Mouse (Mus musculus): ENCODE data around the gene Dnmt3c. TPM values are rescaled to one million over a fixed set of nuclear protein-coding genes. Genes with fewer than 3 reads are reported as not detected.
A peak's percentile ranks its signal among the peaks of the same experiment; 100 is the strongest.
"Not testable (repeated sequence)": the region's sequence is repeated elsewhere in the genome, so short reads cannot be mapped to it uniquely, and the experiment has no call there.

Dnmt3c gene
- polyA plus RNA-seq, 1 experiment from 2014 or later: 0.05 TPM

DNA sequence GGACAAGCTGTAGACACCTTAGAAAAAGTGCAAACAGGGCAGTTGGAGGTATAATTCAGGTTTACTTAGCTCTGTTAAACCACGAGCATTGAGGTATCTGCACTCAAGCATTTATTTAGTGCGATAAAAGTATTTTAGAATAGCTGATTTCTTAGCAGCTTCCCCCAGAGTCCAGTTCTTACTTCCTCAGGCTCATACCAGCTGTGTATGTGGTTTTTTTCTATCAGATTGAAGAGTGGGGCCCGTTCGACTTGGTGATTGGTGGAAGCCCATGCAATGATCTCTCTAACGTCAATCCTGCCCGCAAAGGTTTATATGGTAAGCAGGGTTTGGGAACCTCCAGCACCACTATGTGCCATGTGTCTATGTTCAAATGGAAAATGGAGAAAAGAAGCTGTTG is 19.5 kb upstream of the Dnmt3c start:
- in situ Hi-C loops (cut with MboI; ENCODE audit: low pct_unique_long_range_greater_than_20kb): no loop called here
- CTCF ChIA-PET: no interaction called here
- no peak for ATAC-seq
- no peaks in the 10 kb centered on the region for H3K27me3 ChIP-seq
- DNase-seq (ENCODE audit: low read depth, low spot score): no peak
- POLR2A ChIA-PET: no interaction called here
- TF ChIP-seq CTCF (IDR thresholded peaks at IDR 0.05): no peak

DNA sequence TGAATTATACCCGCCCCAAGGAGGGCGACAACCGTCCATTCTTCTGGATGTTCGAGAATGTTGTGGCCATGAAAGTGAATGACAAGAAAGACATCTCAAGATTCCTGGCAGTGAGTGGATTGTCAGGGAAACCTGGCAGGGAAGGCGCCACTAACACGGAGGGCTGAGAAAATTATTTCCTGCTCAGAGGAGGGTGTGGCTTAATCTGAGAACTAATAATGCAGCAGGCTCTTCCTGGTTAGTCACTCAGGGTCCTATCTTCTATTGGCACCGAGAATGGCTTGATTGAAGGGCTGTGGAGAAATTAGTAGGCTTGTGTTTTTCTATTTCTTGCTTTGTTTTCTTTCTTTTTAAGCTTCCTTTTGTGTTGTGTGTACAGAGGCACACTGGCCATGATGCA is 18.9 kb upstream of the Dnmt3c start:
- ATAC-seq: no peak
- CTCF ChIA-PET: no interaction called here
- H3K27me3 ChIP-seq: no peaks in the 10 kb centered on the region
- DNase-seq (ENCODE audit: low read depth, low spot score): no peak
- POLR2A ChIA-PET: no interaction called here
- in situ Hi-C loops (cut with MboI; ENCODE audit: low pct_unique_long_range_greater_than_20kb): no loop called here
- no peak for TF ChIP-seq CTCF (IDR thresholded peaks at IDR 0.05)

DNA sequence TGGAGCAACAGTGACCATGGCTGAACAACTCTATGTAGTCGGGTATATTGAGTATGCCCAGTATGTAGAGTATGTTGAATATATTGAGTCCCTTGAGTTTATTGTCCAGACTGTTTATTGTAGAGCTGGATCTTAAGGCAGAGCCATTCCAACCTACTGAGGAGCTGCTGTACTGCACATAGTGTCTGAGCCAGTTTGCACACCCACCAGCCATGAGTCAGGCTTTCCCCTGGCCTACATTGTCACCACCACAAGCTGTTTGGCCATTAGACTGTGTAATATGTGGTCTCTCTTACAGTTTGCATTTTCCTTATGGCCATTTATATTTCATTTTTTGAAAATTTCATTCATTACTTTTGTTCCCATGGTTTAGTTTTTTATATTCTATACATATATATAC is 16.5 kb upstream of the Dnmt3c start:
- DNase-seq (ENCODE audit: low read depth, low spot score): no peak
- ATAC-seq: no peak
- POLR2A ChIA-PET: no interaction called here
- in situ Hi-C loops (cut with MboI; ENCODE audit: low pct_unique_long_range_greater_than_20kb): no loop called here
- CTCF ChIA-PET: interaction anchor here (1.3 kb wide), 1 partner anchor 11 kb away, joined by 3 read pairs; no protein-coding TSS in a partner anchor
- H3K27me3 ChIP-seq: no peaks in the 10 kb centered on the region
- TF ChIP-seq CTCF (IDR thresholded peaks at IDR 0.05): no peak

DNA sequence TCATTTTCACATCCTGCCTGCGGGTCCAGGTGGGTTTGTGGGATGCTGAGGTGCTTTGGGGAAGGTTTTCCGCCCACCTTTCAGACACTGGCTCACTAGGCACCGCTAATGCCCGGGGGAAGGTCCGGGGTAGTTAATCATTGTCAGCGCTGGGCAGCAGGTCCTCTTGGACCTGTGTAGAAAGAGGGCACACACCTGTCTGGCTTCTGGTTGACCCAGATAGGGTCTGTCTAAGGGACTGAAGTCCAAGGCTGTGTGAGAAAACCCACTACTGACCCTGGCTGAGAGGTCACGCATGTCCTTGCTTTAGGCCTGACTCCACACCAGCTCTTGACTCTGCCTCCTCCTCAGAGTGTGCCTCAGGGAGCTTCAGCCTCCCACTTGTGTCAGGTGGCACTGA is 3.0 kb upstream of the Dnmt3c start:
- ATAC-seq; POLR2A ChIA-PET; CTCF ChIA-PET; in situ Hi-C loops (cut with MboI; ENCODE audit: low pct_unique_long_range_greater_than_20kb); DNase-seq (ENCODE audit: low read depth, low spot score); H3K27me3 ChIP-seq: not testable (repeated sequence)

DNA sequence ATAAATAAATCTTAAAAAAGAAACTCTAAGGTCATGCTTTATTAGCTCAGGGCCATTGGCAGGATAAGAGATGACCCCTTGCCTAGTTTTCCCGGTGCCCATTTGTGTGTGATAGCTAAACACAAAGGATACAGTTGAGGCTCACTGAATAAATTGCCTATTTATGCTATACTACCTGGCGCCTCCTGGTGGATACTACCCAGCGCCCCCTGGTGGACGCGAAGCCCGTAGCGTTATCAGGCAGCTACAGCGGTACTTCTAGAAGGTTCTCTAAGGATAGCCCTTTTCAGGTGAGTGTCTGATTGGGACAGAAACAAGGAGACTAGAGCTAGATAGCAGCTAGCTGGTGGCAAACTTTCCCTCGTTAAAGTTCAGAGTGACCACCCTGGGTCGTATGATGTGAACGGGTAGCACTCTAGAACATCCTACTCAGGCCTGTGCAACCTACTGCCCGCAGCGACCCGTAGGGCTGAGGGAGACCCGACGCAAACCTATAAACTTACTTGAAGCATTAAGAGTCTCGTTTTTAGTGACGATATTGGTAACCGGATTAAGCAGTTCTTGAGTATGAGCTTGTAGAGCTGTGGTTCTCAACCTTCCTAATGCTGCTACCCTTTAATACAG is 1.9 kb upstream of the Dnmt3c start:
- no peak for DNase-seq (ENCODE audit: low read depth, low spot score)
- TF ChIP-seq CTCF (IDR thresholded peaks at IDR 0.05): peak; percentile 58
- ChIA-PET POLR2A (no interaction called here), CTCF (no interaction called here)
- H3K27me3 ChIP-seq: peaks cover 5% of the 10 kb centered on the region
- ATAC-seq: no peak
- in situ Hi-C loops (cut with MboI; ENCODE audit: low pct_unique_long_range_greater_than_20kb): no loop called here

DNA sequence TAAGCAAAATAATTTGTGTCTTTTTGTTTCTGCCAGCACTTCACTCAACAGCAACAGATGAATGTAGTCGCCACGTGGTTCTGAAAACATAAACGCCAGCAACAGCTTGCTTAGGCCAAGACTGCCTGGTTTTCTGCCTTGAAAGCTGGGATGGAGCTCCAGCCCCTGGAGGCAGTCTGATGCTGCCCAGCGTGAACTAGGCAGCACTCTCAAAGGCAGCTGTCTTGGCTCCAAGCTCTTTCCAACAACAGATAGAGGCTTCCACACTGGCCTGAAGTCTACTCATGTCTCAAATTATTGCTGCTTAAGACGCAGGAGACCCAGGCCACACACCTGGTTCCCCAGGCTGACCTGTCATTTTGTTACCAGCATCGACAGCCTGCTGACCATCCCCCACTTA is 6.9 kb downstream of the Dnmt3c start:
- DNase-seq (ENCODE audit: low read depth, low spot score) (no peak), ATAC-seq (no peak)
- in situ Hi-C loops (cut with MboI; ENCODE audit: low pct_unique_long_range_greater_than_20kb): no loop called here
- ChIA-PET POLR2A (interaction anchor here (0.7 kb wide), 1 partner anchor 151 kb away, joined by 3 read pairs; no protein-coding TSS in a partner anchor), CTCF (no interaction called here)
- H3K27me3 ChIP-seq: peaks cover 21% of the 10 kb centered on the region
- no peak for TF ChIP-seq CTCF (IDR thresholded peaks at IDR 0.05)

DNA sequence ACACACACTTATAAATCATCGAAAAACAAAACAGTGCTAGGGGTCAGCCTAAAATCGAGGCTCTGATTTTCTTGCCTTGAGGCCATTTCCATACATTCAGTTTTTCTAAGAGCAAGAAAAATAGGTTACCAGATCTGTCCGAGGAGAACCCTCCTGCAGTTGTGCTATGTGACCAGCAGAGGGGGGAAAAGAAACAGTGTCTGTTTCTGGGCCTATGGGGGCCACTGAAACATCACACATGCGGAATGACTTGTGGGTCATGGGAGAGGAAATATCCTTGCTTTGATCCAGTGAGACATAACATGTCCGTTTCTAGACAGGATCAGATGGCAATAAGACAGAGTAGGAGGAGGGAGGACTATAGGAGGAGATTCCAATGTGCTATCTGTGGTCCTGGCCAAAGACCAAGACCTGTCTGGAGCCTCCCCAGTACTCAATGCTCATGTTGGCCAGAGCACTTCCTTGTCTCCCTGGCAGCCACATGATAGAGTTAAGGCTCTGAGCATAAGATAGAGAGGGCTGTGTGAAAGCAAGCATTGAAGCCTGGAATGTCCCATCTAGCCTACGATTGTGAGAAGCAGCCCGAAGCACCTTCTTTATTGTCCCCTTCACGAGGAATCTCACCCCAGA is 14.4 kb downstream of the Dnmt3c start:
- ChIA-PET CTCF (no interaction called here), POLR2A (no interaction called here)
- ATAC-seq (no peak), DNase-seq (ENCODE audit: low read depth, low spot score) (no peak)
- no peaks in the 10 kb centered on the region for H3K27me3 ChIP-seq
- in situ Hi-C loops (cut with MboI; ENCODE audit: low pct_unique_long_range_greater_than_20kb): no loop called here
- peak; percentile 79 for TF ChIP-seq CTCF (IDR thresholded peaks at IDR 0.05)

DNA sequence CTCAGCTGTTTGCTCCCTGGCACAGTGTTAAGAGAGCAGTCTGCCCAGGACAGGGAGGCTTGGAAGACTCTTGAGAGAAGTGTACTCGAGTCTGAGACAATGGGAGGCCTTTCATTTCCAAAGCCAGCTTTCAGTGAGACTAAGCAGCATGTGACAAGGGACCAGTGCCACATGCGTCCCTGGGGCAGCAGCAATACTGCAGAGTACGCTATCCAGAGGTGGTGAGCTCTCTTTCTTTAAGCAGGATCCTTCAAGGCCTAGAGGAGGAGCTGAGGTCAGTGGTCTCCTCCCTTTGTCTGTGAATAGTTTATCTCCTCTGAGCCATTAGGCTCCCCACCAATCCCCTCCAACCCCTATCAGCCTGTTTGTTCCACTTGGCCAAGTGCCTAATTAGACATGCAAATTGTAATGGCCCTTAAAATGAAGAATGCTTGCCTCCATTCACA is 16.2 kb downstream of the Dnmt3c start:
- in situ Hi-C loops (cut with MboI; ENCODE audit: low pct_unique_long_range_greater_than_20kb): no loop called here
- H3K27me3 ChIP-seq: no peaks in the 10 kb centered on the region
- CTCF ChIA-PET: interaction anchor here (0.8 to 1.0 kb wide), 2 partner anchors 11 to 43 kb away, joined by 4 read pairs; no protein-coding TSS in a partner anchor
- no peak for ATAC-seq
- POLR2A ChIA-PET: interaction anchor here (0.6 kb wide), 1 partner anchor 12 kb away, joined by 3 read pairs; no protein-coding TSS in a partner anchor
- DNase-seq (ENCODE audit: low read depth, low spot score): no peak
- no peak for TF ChIP-seq CTCF (IDR thresholded peaks at IDR 0.05)

DNA sequence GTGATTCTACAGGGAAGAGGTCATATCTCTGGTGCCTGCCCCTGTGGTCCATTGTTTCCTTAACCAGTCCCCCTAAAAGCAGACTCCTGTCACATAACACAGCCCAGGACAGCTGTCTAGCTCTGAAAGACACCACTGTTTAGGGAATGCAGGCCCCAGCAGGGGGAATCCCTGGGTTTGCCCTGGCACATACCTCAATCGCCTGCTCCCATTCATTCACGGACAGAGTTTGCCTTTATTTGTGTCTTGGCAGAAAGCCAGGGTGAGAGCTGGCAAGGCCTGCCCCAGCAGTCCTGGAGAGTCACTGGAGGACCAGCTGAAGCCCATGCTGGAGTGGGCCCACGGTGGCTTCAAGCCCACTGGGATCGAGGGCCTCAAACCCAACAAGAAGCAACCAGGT is 16.8 kb downstream of the Dnmt3c start:
- TF ChIP-seq CTCF (IDR thresholded peaks at IDR 0.05): no peak
- no peaks in the 10 kb centered on the region for H3K27me3 ChIP-seq
- no peak for DNase-seq (ENCODE audit: low read depth, low spot score)
- in situ Hi-C loops (cut with MboI; ENCODE audit: low pct_unique_long_range_greater_than_20kb): no loop called here
- no peak for ATAC-seq
- ChIA-PET CTCF (interaction anchor here (1.0 kb wide), 1 partner anchor 43 kb away, joined by 4 read pairs; no protein-coding TSS in a partner anchor), POLR2A (interaction anchor here (0.6 kb wide), 1 partner anchor 13 kb away, joined by 3 read pairs; no protein-coding TSS in a partner anchor)

DNA sequence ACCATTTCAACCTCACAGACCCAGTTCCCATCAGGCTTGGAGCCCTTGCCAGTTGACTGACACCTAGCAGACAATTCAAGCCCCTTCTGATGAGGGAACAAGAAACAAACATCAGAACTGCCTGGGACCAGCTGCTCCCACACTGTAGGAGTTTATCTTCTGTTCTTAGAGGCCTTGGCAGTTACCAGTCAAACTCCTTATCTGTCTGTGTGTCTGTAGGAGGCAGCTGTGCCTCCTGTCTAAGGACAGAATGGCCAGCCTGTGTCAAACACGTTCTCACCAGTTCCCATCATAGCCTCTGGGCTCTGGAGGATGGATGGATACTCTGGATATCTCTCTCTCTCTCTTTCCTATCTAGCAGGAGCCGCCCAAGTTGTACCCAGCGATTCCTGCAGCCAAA is 21.4 kb downstream of the Dnmt3c start:
- H3K27me3 ChIP-seq; CTCF ChIA-PET; DNase-seq (ENCODE audit: low read depth, low spot score); in situ Hi-C loops (cut with MboI; ENCODE audit: low pct_unique_long_range_greater_than_20kb); ATAC-seq; POLR2A ChIA-PET: not testable (repeated sequence)

DNA sequence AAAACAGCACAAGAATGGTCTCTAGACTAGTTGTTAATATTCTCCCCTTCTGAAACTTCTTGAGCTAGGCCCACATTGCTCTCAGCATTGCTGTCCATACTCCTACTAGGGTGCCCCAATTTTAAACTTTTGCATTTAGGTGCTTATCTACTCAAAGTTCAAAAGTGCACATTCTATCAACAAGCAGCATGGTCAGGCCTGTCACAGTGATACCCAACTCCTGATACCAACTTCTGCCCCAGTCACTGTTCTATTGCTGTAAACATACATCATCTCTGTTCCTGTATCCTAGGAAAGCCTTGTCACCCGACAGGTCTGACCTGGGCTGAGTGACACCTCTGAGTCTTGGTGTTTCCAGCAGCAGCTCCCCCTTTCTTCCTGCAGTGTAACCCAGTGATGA is 26.6 kb downstream of the Dnmt3c start:
- H3K27me3 ChIP-seq: peaks cover 4% of the 10 kb centered on the region
- POLR2A ChIA-PET: no interaction called here
- CTCF ChIA-PET: no interaction called here
- in situ Hi-C loops (cut with MboI; ENCODE audit: low pct_unique_long_range_greater_than_20kb): no loop called here
- ATAC-seq (no peak), DNase-seq (ENCODE audit: low read depth, low spot score) (no peak)
- TF ChIP-seq CTCF (IDR thresholded peaks at IDR 0.05): no peak
